Mouse (Mus musculus) E14TG2a.4 (cell line): ENCODE results near the gene Rragd.

Experiments used
- CTCF ChIP-seq: conservative IDR thresholded peaks from 2 replicates; pipeline ENCODE4 v1.5.1; 2014; ENCODE audit warnings: low read length
- NANOG ChIP-seq: IDR thresholded peaks from 2 replicates; pipeline ENCODE4 v1.6.1; 2014; ENCODE audit warnings: borderline replicate concordance, low read length, mixed read lengths
- POU5F1 ChIP-seq: IDR thresholded peaks from 2 replicates; pipeline ENCODE4 v1.6.1; 2014; ENCODE audit warnings: low read length, borderline replicate concordance

DNA sequence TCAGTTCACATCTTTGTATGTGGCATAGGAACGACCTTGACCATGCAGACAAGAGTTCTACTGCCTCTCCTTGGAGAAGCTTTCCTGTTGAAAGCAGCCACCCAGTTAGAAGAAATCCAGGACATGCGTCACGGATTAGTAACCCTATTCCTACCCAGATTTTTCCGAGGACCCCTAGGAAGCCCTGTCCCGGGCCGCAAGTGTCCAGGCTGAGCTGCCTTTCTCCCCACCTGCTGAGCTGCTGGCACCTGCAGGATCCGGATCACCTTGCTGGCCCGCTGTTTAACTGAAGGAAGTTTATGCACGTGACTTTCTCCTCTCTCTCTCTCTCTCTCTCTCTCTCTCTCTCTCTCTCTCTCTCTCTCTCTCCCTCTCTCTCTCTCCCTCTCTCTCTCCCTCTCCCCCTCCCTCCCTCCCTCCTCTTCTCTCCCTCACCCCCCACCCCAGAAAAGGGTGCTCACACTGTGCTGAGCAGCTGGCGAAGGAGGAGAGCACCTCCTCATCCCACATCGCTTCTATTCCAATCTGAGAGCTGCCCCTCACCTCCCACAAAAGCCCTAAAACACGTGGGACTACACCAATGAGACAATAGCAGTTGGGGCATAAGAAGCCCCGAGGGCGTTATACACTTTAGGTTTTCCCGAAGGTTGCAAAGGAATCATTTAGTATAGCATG is 659 bp upstream of the Rragd start:
- TF ChIP-seq CTCF (no peak), POU5F1 (no peak), NANOG (no peak)
